Mouse (Mus musculus): ENCODE data around the gene Etfbkmt. TPM values are rescaled to one million over a fixed set of nuclear protein-coding genes. Genes with fewer than 3 reads are reported as not detected.
A peak's percentile ranks its signal among the peaks of the same experiment; 100 is the strongest.
"Not testable (repeated sequence)": the region's sequence is repeated elsewhere in the genome, so short reads cannot be mapped to it uniquely, and the experiment has no call there.

The Etfbkmt gene
- polyA plus RNA-seq, 1 experiment from 2014 or later: 21.6 TPM

DNA sequence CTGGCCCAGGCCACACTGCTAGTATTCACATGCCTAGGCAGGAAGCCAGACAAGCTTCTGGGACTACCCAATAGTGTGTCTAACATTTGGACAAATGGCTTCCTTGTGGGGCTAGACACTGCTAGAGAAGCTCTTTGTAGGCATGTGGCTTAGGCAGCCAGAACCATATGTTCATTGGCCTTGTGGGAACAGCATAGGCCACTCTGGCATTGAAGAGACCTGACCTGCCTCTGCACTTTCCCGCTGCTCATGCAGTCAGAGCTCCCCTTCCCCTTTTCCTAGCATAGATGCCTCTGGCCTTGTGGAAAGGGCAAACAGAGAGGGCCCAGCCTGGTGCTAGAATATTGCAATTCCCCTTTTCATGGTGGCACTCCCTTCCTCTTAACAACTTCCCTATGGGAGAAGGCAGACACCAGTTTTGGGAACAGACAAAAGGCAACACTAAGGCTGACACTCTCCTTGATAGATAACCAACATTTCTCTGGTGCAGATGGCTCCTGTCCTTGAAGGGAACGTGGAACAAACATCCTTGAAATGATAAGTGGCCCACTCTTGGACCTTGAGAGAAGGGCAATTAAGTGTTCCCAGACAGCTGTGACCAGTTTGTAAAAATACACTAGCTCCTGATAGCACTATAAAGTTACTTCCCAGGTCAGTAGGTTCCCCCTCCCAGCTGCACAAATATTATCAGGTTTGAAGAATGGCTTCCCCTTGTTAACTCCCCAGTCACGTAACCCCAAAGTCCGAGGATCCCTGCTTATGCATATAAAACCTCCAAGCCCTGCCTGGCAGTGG, 34.4 kb downstream of the Etfbkmt start:
- peak overlapping the region; percentile 55; the same call in 1 of the 2 replicates for H3K27ac ChIP-seq (ENCODE audit: low read length)
- H3K4me3 ChIP-seq (ENCODE audit: low read length): no peak overlapping the region
- H3K4me1 ChIP-seq (ENCODE audit: insufficient read depth, low read length): no peaks in the 10 kb centered on the region; the same call in 1 of the 2 replicates
- WGBS: 21% methylated on average over 4 of the region's 4 CpGs
- no peaks in the 10 kb centered on the region for H3K27me3 ChIP-seq (ENCODE audit: insufficient read depth, low read length)
- H3K9me3 ChIP-seq (ENCODE audit: low read length): no peaks in the 10 kb centered on the region
- no peak overlapping the region for H3K9ac ChIP-seq (replicated peaks; ENCODE audit: low read length)
- H3K36me3 ChIP-seq (ENCODE audit: insufficient read depth, low read length): peaks cover 42% of the 10 kb centered on the region
- ATAC-seq (ENCODE audit: low FRiP score, low TSS enrichment): peak; percentile 61
- no peak overlapping the region for H3K4me2 ChIP-seq (replicated peaks; ENCODE audit: low read depth, low read length)

DNA sequence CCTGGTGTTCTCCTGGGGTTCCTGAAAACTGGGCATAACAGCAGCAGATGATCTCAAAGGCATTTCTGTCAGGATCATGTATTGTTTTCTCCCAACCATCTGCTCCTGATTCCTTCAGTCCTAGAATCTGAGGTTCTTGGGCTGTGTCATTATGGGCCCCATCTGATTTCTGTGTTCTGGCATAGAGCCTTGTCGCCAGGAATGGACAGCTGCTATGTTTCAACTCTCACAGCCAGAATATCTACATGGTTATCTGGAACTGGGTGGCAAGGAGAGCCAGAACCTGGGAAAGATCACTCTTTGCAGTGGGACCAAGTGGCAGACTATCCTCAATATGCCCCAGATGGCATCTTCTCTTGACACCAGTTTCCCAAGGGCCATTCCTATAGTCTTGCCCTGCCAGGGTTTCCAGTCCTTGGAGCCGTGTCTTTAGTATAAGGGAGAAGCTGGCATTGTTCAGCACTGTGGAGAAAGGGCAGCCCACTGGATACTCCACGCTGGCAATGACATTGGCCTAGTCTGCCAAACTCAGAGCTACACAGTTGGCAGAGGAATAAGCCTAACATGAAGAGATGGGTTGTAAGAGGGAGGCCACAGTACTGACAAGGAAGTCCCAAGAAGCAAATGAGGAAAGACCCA, 35.4 kb downstream of the Etfbkmt start:
- no peak overlapping the region for H3K27ac ChIP-seq (ENCODE audit: low read length)
- no peak for ATAC-seq (ENCODE audit: low FRiP score, low TSS enrichment)

DNA sequence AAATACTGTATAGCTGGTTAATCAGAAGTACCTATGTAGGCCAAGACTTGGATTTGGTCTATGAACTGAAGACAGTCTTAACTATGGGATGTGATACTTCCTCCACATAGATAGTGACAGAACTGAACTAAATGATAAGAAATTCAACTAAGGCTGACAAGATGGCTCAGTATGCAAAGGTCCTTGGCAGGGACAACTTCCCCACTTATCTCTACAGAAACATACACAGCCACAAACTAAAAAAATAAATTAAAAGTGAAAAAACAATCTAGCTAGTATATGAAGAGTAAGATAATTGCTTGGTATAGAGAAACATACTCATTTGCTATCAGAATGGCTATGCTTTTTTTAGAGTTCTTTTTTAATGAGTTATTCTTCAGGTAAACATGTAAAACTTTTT, 39.4 kb downstream of the Etfbkmt start:
- no peaks in the 10 kb centered on the region for H3K27me3 ChIP-seq (ENCODE audit: insufficient read depth, low read length)
- H3K36me3 ChIP-seq (ENCODE audit: insufficient read depth, low read length): peaks cover 76% of the 10 kb centered on the region
- H3K4me3 ChIP-seq (ENCODE audit: low read length): no peak overlapping the region
- no peak for ATAC-seq (ENCODE audit: low FRiP score, low TSS enrichment)
- H3K9me3 ChIP-seq (ENCODE audit: low read length): peaks cover 8% of the 10 kb centered on the region; the same call in 1 of the 2 replicates
- H3K9ac ChIP-seq (replicated peaks; ENCODE audit: low read length): no peak overlapping the region
- H3K4me2 ChIP-seq (replicated peaks; ENCODE audit: low read depth, low read length): no peak overlapping the region
- H3K27ac ChIP-seq (ENCODE audit: low read length): no peak overlapping the region
- no peaks in the 10 kb centered on the region for H3K4me1 ChIP-seq (ENCODE audit: insufficient read depth, low read length)

More for the DNA sequence above, 35.4 kb downstream of the Etfbkmt start:
- no peak overlapping the region for H3K4me3 ChIP-seq (ENCODE audit: low read length)
- H3K36me3 ChIP-seq (ENCODE audit: insufficient read depth, low read length): peaks cover 47% of the 10 kb centered on the region
- no peaks in the 10 kb centered on the region for H3K9me3 ChIP-seq (ENCODE audit: low read length)
- no peak overlapping the region for H3K4me2 ChIP-seq (replicated peaks; ENCODE audit: low read depth, low read length)
- H3K4me1 ChIP-seq (ENCODE audit: insufficient read depth, low read length): no peaks in the 10 kb centered on the region; the same call in 1 of the 2 replicates
- no peak overlapping the region for H3K9ac ChIP-seq (replicated peaks; ENCODE audit: low read length)
- no peaks in the 10 kb centered on the region for H3K27me3 ChIP-seq (ENCODE audit: insufficient read depth, low read length)
- WGBS: 96% methylated on average over 3 of the region's 3 CpGs

DNA sequence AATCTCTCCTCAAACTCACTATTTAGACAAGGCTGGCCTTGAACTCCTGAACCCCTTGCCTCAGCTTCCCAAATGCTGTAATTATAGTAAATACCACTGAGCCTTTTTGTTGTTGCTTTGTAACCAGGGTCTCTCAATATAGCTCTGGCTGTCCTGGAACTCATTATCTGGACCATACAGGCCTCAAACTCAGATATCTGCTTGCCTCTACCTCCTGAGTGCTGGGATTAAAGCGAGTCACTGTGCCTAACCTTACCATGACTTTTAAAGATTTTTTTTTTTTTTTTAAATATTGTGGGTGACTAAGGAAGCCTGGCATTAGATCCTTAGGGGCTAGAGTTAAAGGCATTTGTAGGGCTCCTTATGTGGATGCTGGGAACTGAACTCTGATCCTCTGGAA, 44.4 kb downstream of the Etfbkmt start:
- no peaks in the 10 kb centered on the region for H3K27me3 ChIP-seq (ENCODE audit: insufficient read depth, low read length)
- no peak overlapping the region for H3K9ac ChIP-seq (replicated peaks; ENCODE audit: low read length)
- no peak for ATAC-seq (ENCODE audit: low FRiP score, low TSS enrichment)
- H3K4me3 ChIP-seq (ENCODE audit: low read length): no peak overlapping the region
- WGBS: 93% methylated on average over 1 of the region's 1 CpGs
- no peak overlapping the region for H3K4me2 ChIP-seq (replicated peaks; ENCODE audit: low read depth, low read length)
- peaks cover 8% of the 10 kb centered on the region; the same call in 1 of the 2 replicates for H3K9me3 ChIP-seq (ENCODE audit: low read length)
- peaks cover 14% of the 10 kb centered on the region for H3K4me1 ChIP-seq (ENCODE audit: insufficient read depth, low read length)
- H3K27ac ChIP-seq (ENCODE audit: low read length): no peak overlapping the region
- H3K36me3 ChIP-seq (ENCODE audit: insufficient read depth, low read length): peaks cover 43% of the 10 kb centered on the region

DNA sequence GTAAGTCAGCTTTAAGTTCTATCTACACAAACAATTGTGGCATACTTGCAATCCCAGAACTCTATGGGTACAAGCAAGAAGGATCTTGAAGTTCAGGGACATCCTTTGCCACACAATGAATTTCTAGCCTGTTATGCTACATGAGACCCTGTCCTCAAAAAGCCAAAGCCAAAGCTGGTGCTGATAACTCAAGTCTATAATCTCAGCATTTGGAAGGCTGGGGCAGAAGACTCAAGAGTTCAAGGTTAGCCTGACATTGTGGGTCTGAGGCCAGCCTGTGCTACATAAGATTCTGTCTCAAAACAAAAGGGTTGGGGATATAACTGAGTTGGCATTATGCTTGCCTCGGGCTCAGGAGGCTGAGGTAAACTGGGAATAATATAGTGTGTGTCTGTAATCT, 47.7 kb downstream of the Etfbkmt start:
- Histone ChIP-seq H3K9ac (replicated peaks; ENCODE audit: low read length) (peak overlapping the region; percentile 17), H3K27ac (ENCODE audit: low read length) (no peak overlapping the region), H3K4me1 (ENCODE audit: insufficient read depth, low read length) (peaks cover 17% of the 10 kb centered on the region), H3K4me2 (replicated peaks; ENCODE audit: low read depth, low read length) (peak overlapping the region; percentile 62), H3K4me3 (ENCODE audit: low read length) (peak overlapping the region; percentile 88), H3K27me3 (ENCODE audit: insufficient read depth, low read length) (no peaks in the 10 kb centered on the region), H3K9me3 (ENCODE audit: low read length) (peaks cover 5% of the 10 kb centered on the region; the same call in 1 of the 2 replicates), H3K36me3 (ENCODE audit: insufficient read depth, low read length) (peaks cover 19% of the 10 kb centered on the region)
- 74% methylated on average over 1 of the region's 1 CpGs for WGBS
- no peak for ATAC-seq (ENCODE audit: low FRiP score, low TSS enrichment)

DNA sequence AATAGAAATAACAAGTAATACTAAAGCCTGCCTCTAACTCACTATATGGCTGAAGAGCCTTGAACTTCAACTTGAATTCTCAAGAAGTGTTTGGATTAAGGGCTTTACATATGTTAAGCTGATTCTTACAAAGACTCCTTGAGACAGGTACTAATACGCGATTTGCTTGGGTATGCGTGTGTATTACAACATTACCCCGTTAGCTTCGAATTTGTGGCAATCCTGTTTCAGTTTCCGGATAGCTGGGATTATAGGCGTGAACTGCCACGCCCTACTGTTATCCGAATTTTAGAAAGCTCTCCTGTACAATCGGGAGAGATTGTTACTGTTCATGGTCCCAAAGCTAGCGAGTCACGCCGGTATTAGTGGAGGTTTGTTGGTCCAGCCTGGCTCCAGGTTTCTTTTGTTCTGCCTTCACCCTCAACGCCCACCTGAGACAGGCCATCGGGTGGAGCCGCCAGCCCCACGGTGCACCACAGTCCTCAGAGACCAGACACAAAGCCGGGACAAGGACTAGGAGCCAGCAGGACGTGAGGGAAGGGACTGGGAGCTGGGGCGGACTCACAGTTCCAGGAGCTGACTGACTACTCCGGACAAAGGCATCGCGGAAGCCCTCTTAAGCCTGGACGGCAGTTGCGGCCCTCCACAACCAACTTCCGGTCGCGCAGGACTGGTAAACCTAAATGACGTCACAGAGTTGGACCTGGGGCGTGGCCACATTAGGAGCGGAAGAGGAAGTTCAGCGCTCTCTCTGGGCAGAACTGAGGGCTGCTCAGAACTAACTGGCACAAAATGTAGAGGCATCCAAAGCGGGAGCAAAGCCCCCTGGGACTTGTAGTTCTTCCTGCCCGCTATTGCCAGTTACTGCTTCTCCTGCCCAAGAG, 48.6 kb downstream of the Etfbkmt start, which contains the start of gene Amn1:
Amn1 (minus strand) TSS at position 672 of the 884 bp plus-strand sequence.
- peak within 1 kb of the TSS; percentile 97 for H3K27ac ChIP-seq (ENCODE audit: low read length)
- H3K9ac ChIP-seq (replicated peaks; ENCODE audit: low read length): peak within 1 kb of the TSS; percentile 98
- H3K27me3 ChIP-seq (ENCODE audit: insufficient read depth, low read length): no peaks in the 10 kb centered on the region
- H3K4me3 ChIP-seq (ENCODE audit: low read length): peak within 1 kb of the TSS; percentile 88
- H3K36me3 ChIP-seq (ENCODE audit: insufficient read depth, low read length): peaks cover 10% of the 10 kb centered on the region
- ATAC-seq (ENCODE audit: low FRiP score, low TSS enrichment): peak; percentile 100
- under 1% methylated on average over 34 of the region's 34 CpGs for WGBS
- H3K4me1 ChIP-seq (ENCODE audit: insufficient read depth, low read length): peaks cover 17% of the 10 kb centered on the region
- no peaks in the 10 kb centered on the region; the same call in 1 of the 2 replicates for H3K9me3 ChIP-seq (ENCODE audit: low read length)
- peak within 1 kb of the TSS; percentile 62 for H3K4me2 ChIP-seq (replicated peaks; ENCODE audit: low read depth, low read length)

DNA sequence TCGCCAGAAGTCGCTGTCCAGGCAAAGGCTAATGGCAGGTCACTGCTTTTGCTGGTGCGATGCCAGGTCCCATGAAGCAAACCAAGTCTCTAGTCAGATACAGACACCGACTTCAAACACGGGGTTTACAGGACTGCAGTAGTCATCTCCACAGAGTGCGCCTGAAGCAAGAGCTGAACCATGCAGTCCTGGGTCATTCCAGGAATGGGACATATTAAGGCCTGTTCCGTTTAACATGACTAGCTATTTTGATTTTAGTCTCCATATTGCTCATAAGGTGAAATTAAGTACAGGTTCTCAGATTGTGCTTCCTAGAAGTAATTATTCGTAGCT, 49.2 kb downstream of the Etfbkmt start:
- Histone ChIP-seq H3K4me1 (ENCODE audit: insufficient read depth, low read length) (peaks cover 17% of the 10 kb centered on the region), H3K27ac (ENCODE audit: low read length) (peak overlapping the region; percentile 64), H3K4me2 (replicated peaks; ENCODE audit: low read depth, low read length) (peak overlapping the region; percentile 62), H3K4me3 (ENCODE audit: low read length) (peak overlapping the region; percentile 88), H3K9ac (replicated peaks; ENCODE audit: low read length) (peak overlapping the region; percentile 98), H3K36me3 (ENCODE audit: insufficient read depth, low read length) (peaks cover 6% of the 10 kb centered on the region; the same call in 1 of the 2 replicates), H3K9me3 (ENCODE audit: low read length) (no peaks in the 10 kb centered on the region; the same call in 1 of the 2 replicates), H3K27me3 (ENCODE audit: insufficient read depth, low read length) (no peaks in the 10 kb centered on the region)
- WGBS: 32% methylated on average over 8 of the region's 8 CpGs
- ATAC-seq (ENCODE audit: low FRiP score, low TSS enrichment): peak; percentile 80; the same call in 1 of the 2 replicates

DNA sequence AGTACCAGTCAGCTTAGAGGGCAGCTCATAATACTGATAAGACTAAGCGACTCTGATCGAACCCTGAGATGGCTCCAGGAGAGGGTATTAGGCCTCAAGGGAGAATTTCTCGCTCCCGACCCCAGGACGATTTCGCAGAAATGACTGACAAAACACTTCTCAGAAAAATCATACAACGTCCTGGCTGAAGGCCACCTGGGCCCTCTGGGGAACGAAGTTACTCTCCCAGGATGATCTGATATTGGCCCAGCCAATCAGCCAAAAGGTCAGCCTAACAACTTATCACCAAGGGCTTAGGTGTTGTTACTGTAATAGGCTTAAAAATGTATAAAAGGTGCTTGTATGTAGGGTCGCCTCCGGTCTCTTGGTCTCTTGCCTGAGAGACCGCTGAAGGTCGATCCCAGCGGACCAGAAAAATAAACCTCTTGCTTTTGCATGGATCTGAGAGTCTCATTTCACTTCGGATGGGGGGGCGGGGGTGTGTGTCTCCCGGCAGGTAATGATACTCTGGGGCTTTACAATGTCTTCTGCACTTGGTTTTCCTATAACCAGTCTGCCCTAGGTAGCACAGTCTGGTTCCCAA, 49.8 kb downstream of the Etfbkmt start:
- no peak; the same call in 1 of the 2 replicates for ATAC-seq (ENCODE audit: low FRiP score, low TSS enrichment)
- Histone ChIP-seq H3K4me1 (ENCODE audit: insufficient read depth, low read length) (peaks cover 17% of the 10 kb centered on the region), H3K27ac (ENCODE audit: low read length) (no peak overlapping the region), H3K4me2 (replicated peaks; ENCODE audit: low read depth, low read length) (no peak overlapping the region), H3K36me3 (ENCODE audit: insufficient read depth, low read length) (peaks cover 1% of the 10 kb centered on the region; the same call in 1 of the 2 replicates), H3K27me3 (ENCODE audit: insufficient read depth, low read length) (no peaks in the 10 kb centered on the region), H3K4me3 (ENCODE audit: low read length) (no peak overlapping the region), H3K9me3 (ENCODE audit: low read length) (no peaks in the 10 kb centered on the region; the same call in 1 of the 2 replicates), H3K9ac (replicated peaks; ENCODE audit: low read length) (no peak overlapping the region)
- 93% methylated on average over 16 of the region's 16 CpGs for WGBS

DNA sequence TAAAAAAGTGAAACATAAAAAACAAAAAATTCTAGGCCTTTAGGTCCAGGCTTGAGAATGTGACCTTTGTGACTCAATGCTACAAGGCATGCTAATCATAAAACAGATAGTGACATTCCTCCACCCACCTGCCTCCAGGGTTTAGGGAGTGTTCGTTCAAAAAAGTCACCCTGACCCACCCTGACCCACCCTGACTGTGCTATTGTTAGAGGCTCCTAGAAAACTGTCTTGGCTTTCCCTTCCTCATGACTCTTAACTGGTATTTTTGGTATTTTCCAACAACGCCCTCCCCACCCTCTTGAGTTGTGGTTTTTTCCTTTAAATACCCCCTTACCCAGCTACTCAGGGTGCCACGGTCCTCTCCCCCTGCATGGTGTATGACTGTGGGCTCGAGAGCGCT, 52.3 kb downstream of the Etfbkmt start:
- H3K36me3 ChIP-seq (ENCODE audit: insufficient read depth, low read length); H3K9ac ChIP-seq (replicated peaks; ENCODE audit: low read length); H3K4me3 ChIP-seq (ENCODE audit: low read length); H3K4me2 ChIP-seq (replicated peaks; ENCODE audit: low read depth, low read length); H3K27me3 ChIP-seq (ENCODE audit: insufficient read depth, low read length); H3K9me3 ChIP-seq (ENCODE audit: low read length); H3K27ac ChIP-seq (ENCODE audit: low read length); ATAC-seq (ENCODE audit: low FRiP score, low TSS enrichment): not testable (repeated sequence)
- WGBS: 84% methylated on average over 5 of the region's 5 CpGs
- H3K4me1 ChIP-seq (ENCODE audit: insufficient read depth, low read length): peaks cover 18% of the 10 kb centered on the region

Measured in kidney, embryonic 16.5 days (tissue).